Mouse (Mus musculus) hindbrain, embryonic 12.5 days (tissue): ENCODE measurements at regions not wholly inside any gene's neighbourhood (a gene's known extent, or its start where the extent isn't known, plus 50 kb on each side); places are given as distances from the start of the nearest gene placed in this dataset.

Source experiments
- ATAC-seq: fragments of 200-750 bp; cut with Nextera tagmentation; 2 replicates; pipeline ENCODE4 v1.8.0; 2017; ENCODE audit warnings: moderate TSS enrichment; ENCODE audit not compliant: low FRiP score
- H3K27ac ChIP-seq: fragments of 300-500 bp; sonication (generic); 2 replicates; pipeline ENCODE4 v1.5.1; 2016; ENCODE audit warnings: mild to moderate bottlenecking
- H3K27me3 ChIP-seq: fragments of 300-500 bp; sonication (generic); 2 replicates; pipeline ENCODE4 v1.6.1; 2016; ENCODE audit warnings: mild to moderate bottlenecking
- H3K36me3 ChIP-seq: fragments of 300-500 bp; sonication (generic); 2 replicates; pipeline ENCODE4 v1.6.1; 2016; ENCODE audit warnings: mild to moderate bottlenecking
- H3K4me1 ChIP-seq: fragments of 300-500 bp; sonication (generic); 2 replicates; pipeline ENCODE4 v1.6.1; 2016
- H3K4me2 ChIP-seq: fragments of 300-500 bp; sonication (generic); replicated peaks from 2 replicates; pipeline ENCODE4 v1.6.1; 2016; ENCODE audit warnings: mild to moderate bottlenecking
- H3K4me3 ChIP-seq: fragments of 300-500 bp; sonication (generic); 2 replicates; pipeline ENCODE4 v1.5.1; 2016; ENCODE audit warnings: mild to moderate bottlenecking
- H3K9ac ChIP-seq: fragments of 300-500 bp; sonication (generic); 2 replicates; pipeline ENCODE4 v1.6.1; 2016; ENCODE audit warnings: mild to moderate bottlenecking, moderate library complexity
- H3K9me3 ChIP-seq: fragments of 300-500 bp; sonication (generic); replicated peaks from 2 replicates; pipeline ENCODE4 v1.6.1; 2016; ENCODE audit warnings: mild to moderate bottlenecking
- WGBS: fragments of 180-500 bp; shearing (Covaris S2); methylation state at CpG from one replicate; pipeline ENCODE4 v1.1.7; 2016; 5-methylcytosine and 5-hydroxymethylcytosine counted together

DNA sequence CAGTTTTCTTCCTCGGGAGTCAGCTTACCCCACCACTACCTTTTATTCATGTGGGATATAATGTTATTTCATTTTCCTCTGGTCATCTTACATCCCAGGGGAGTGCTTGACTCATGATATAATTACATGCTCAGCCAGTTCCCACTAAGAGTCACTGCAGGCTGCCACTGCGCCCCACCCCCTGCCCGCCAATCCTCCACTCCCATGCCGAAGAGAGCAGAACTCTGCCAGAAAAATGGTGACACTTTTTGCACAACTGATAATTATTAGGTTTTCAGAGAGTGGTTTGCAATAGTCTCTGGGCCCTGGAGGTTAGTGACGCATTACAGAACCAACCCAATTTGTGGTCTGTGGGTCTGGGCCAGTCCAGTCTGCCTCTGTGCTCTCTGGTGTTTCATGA is 212.9 kb downstream of the Hlx start:
- WGBS: 64% methylated on average over 5 of the region's 5 CpGs
- no peak overlapping the region for H3K4me3 ChIP-seq
- H3K4me2 ChIP-seq: no peak overlapping the region
- 0 out of 2 replicates have a peak, but pooled peaks cover 3% of the 10 kb centered on the region for H3K4me1 ChIP-seq
- no peaks in the 10 kb centered on the region for H3K36me3 ChIP-seq
- no peak for ATAC-seq
- H3K27me3 ChIP-seq: no peaks in the 10 kb centered on the region
- no peak overlapping the region for H3K27ac ChIP-seq
- no peak overlapping the region for H3K9ac ChIP-seq
- H3K9me3 ChIP-seq: no peaks in the 10 kb centered on the region

DNA sequence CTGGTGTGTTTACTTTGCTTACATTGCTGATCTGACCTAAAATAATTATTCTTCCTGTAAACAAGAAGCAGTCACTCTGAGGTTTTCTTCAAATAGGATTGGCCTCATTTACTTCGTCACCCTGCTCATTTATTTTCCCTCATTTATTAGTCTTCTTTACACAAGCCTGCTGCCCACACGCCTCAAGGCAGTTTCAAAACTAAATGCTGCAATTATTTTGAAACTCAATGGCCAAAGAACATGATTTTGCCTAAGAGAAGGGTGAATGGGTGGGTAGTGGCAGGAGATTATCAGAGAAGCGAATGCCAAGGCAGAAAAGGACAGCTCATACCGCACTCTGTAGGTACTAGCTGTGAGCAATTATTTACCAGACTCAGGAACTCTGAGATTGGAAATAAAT is 227.8 kb downstream of the Hlx start:
- Histone ChIP-seq H3K9me3 (no peaks in the 10 kb centered on the region), H3K4me3 (no peak overlapping the region), H3K27me3 (no peaks in the 10 kb centered on the region), H3K9ac (no peak overlapping the region), H3K27ac (no peak overlapping the region), H3K4me1 (no peaks in the 10 kb centered on the region), H3K36me3 (no peaks in the 10 kb centered on the region), H3K4me2 (no peak overlapping the region)
- 90% methylated on average over 4 of the region's 4 CpGs for WGBS
- ATAC-seq: no peak

DNA sequence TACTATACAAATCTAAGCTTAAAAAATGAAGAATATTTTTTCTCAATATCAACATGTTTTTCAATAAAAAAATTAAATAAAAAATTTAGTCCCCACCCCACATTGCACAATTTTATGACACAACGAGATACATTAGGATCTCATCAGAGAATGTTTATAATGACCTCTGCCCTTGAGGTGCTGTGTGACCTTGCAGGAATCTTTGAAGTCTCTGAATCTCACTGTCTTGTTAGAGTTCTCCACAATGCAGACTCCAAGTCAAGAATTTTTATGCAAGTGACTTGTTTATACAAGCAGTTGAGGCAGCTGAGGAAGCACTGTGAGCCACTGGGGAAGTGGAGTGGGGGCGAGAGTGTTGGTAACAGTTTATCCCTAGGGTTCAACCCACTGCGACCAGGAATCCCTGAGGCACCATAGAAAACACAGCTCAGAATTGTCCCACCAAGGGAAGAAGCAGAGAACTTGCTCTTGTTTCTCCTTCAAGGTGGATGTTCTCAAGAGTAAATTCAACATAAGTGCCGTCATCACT is 228.5 kb downstream of the Hlx start:
- no peak overlapping the region for H3K9ac ChIP-seq
- no peaks in the 10 kb centered on the region for H3K27me3 ChIP-seq
- H3K27ac ChIP-seq: no peak overlapping the region
- ATAC-seq: no peak
- H3K9me3 ChIP-seq: no peaks in the 10 kb centered on the region
- H3K4me2 ChIP-seq: no peak overlapping the region
- H3K36me3 ChIP-seq: no peaks in the 10 kb centered on the region
- no peaks in the 10 kb centered on the region for H3K4me1 ChIP-seq
- no peak overlapping the region for H3K4me3 ChIP-seq
- 87% methylated on average over 4 of the region's 4 CpGs for WGBS

DNA sequence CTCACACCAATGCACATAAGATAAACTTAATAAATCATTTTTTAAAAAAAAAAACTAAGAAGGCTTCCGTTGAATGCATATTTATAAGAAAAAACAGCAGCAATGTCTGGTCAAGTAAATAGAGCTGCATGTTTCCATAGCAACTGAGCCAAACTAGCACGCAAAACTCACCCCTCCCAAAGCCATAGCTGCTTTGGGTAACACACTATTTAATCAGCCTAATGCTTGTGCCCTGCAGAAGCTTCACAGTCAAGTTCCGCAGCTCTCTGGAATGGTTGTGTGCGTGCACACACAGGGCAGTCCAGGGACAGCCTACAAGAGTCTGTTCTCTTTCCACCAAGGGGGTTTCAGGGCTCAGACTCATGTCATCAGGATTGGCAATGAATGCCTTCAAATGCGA is 231.7 kb downstream of the Hlx start:
- no peak for ATAC-seq
- Histone ChIP-seq H3K9ac (no peak overlapping the region), H3K27me3 (no peaks in the 10 kb centered on the region), H3K4me3 (no peak overlapping the region), H3K9me3 (no peaks in the 10 kb centered on the region), H3K4me2 (no peak overlapping the region), H3K36me3 (no peaks in the 10 kb centered on the region), H3K27ac (no peak overlapping the region), H3K4me1 (no peaks in the 10 kb centered on the region)
- WGBS: 82% methylated on average over 5 of the region's 5 CpGs

DNA sequence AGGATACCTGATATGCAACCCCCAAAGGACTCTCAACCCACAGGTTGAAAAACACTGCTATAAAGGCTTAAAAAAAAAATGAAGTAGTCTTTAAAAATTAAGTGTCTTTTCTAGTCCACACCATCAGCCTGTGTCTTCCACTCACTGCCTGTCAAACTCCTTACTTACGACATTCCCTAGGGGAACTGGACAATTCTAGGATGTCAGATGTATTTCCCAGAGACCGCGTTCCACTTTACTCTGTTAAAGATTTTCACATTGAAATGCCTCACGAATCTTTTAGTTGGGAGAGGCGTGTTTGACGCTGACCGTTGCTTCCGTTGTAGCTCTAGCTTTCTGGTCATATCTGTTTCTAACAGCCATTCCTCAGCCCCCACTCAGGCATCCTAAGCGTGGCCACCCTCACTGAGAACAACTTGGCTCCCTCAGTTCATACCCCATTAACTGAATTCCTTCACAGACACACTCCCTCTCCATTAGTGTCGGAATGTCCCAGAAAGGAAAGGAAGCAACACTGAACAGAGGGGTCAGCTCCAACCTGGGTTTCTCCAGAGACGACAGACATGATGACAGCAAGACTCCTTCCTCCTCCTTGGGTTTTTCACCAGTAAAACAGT is 233.4 kb downstream of the Hlx start:
- H3K4me1 ChIP-seq: no peaks in the 10 kb centered on the region
- H3K36me3 ChIP-seq: no peaks in the 10 kb centered on the region
- no peak for ATAC-seq
- H3K9ac ChIP-seq: no peak overlapping the region
- no peak overlapping the region for H3K4me3 ChIP-seq
- no peaks in the 10 kb centered on the region for H3K27me3 ChIP-seq
- no peak overlapping the region for H3K27ac ChIP-seq
- H3K4me2 ChIP-seq: no peak overlapping the region
- H3K9me3 ChIP-seq: no peaks in the 10 kb centered on the region
- 80% methylated on average over 11 of the region's 11 CpGs for WGBS

DNA sequence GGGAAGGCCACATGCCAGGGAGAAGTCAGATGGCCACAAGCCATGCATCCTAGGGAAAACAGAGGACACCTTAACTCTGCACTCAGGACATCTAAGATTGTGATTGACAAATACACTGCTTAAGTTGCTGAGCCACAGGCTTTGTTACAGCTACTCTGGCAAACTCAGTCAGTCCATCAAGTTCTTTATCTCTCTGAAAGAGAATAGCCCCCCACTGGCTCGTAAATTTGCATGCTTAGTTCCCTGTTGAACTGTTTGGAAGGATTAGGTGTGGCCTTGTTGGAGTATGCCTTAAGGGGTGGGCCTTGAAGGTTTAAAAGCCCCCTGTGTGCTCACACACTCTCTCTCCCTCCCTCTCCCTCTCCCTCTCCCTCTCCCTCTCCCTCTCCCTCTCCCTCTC is 235.4 kb downstream of the Hlx start:
- no peak for ATAC-seq
- H3K9ac ChIP-seq: no peak overlapping the region
- no peak overlapping the region for H3K4me3 ChIP-seq
- H3K27ac ChIP-seq: no peak overlapping the region
- H3K4me1 ChIP-seq: no peaks in the 10 kb centered on the region
- 27% methylated on average over 1 of the region's 1 CpGs for WGBS
- no peaks in the 10 kb centered on the region for H3K27me3 ChIP-seq
- H3K9me3 ChIP-seq: no peaks in the 10 kb centered on the region
- no peaks in the 10 kb centered on the region for H3K36me3 ChIP-seq
- no peak overlapping the region for H3K4me2 ChIP-seq

DNA sequence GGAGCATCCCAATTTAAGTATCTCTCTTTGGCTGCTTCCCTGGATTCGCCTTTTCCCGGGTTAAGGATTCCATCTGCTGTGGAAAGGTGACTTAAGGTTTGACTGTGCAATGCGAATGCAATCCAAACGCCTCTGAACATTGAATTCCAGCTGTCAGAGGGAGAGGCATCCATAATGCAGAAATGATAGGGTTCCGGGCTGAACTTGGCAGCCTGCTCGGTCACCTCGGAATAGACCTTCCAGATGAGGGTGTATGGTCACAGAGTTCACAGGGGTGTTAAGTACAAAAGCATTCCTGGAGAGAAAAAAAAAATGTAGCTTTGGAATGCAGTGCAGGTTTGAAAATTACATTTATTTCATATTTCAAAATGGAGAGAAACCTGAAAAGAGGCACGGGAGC is 238.6 kb downstream of the Hlx start:
- H3K4me2 ChIP-seq: no peak overlapping the region
- no peaks in the 10 kb centered on the region for H3K9me3 ChIP-seq
- no peak for ATAC-seq
- H3K4me3 ChIP-seq: no peak overlapping the region
- H3K9ac ChIP-seq: no peak overlapping the region
- no peaks in the 10 kb centered on the region for H3K4me1 ChIP-seq
- H3K36me3 ChIP-seq: no peaks in the 10 kb centered on the region
- H3K27ac ChIP-seq: no peak overlapping the region
- no peaks in the 10 kb centered on the region for H3K27me3 ChIP-seq
- 75% methylated on average over 8 of the region's 8 CpGs for whole genome bisulfite sequencing

DNA sequence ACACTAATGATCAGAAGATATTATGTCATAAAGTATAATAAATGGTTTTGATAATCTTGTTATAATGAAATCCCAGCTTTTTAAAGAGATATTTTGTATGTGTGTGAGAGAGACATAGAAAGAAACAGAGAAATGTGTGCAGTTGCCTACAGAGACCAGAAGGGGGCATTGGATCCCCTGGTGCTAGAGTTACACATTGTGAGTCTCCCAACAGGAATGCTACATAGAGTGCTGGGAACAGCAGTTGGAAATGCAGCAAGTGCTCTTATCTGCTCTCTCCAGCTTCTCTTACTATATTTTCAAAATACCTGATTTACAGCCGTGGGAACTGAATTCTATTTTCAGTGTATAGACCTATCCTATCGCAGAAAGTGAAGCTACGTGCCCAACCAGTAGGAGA is 240.3 kb downstream of the Hlx start:
- Histone ChIP-seq H3K9ac (no peak overlapping the region), H3K36me3 (no peaks in the 10 kb centered on the region), H3K4me2 (no peak overlapping the region), H3K9me3 (no peaks in the 10 kb centered on the region), H3K4me3 (no peak overlapping the region), H3K27me3 (no peaks in the 10 kb centered on the region), H3K4me1 (peaks cover 5% of the 10 kb centered on the region), H3K27ac (no peak overlapping the region)
- WGBS: 91% methylated on average over 3 of the region's 3 CpGs
- ATAC-seq: no peak

DNA sequence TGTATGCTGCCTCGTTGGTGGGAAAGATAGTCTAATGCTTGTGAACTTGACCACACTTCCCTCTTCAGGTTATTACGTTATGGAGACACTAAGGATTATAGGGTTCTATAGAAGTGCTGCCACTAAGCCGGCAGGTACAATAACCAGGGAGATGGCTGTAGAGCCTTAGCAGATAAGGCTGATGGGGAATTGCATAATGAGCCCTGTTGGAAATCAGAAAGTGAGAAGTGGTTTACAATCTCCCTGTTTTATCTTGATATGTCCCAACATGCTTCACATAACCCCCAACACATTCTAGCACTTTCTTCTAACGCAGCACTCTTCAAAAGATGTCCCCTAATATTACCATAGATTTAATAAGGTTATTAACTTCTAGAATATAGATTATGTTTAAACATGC is 241.2 kb downstream of the Hlx start:
- Histone ChIP-seq H3K4me2 (no peak overlapping the region), H3K9ac (no peak overlapping the region), H3K9me3 (no peaks in the 10 kb centered on the region), H3K27me3 (no peaks in the 10 kb centered on the region), H3K4me3 (no peak overlapping the region), H3K27ac (no peak overlapping the region), H3K36me3 (no peaks in the 10 kb centered on the region), H3K4me1 (peaks cover 5% of the 10 kb centered on the region)
- WGBS: 85% methylated on average over 4 of the region's 4 CpGs
- ATAC-seq: no peak

DNA sequence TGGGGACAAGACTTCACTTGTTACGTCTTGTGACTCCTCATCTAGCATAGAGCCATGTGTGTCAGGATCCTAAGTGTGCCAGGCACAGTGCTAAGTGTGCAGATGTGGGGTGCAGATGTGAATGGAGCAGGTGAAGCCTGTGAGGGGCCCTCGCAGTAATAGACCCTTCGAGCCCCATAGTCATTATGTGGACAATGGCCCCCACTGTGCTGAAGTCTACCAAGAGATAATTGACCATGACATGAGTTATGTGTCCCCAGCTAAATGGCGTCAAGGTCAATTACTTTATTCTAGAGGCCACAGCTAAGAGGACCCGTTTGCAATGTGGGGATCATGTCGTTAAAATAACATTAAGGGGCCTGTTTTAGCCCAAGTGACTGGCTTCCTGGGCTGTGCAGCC is 245.0 kb downstream of the Hlx start:
- Histone ChIP-seq H3K4me1 (peaks cover 5% of the 10 kb centered on the region), H3K9me3 (no peaks in the 10 kb centered on the region), H3K4me2 (no peak overlapping the region), H3K36me3 (no peaks in the 10 kb centered on the region), H3K27me3 (no peaks in the 10 kb centered on the region), H3K4me3 (no peak overlapping the region), H3K27ac (no peak overlapping the region), H3K9ac (no peak overlapping the region)
- ATAC-seq: 0 out of 2 replicates have a peak, but pooled peaks have one; percentile 50
- WGBS: 28% methylated on average over 6 of the region's 6 CpGs

DNA sequence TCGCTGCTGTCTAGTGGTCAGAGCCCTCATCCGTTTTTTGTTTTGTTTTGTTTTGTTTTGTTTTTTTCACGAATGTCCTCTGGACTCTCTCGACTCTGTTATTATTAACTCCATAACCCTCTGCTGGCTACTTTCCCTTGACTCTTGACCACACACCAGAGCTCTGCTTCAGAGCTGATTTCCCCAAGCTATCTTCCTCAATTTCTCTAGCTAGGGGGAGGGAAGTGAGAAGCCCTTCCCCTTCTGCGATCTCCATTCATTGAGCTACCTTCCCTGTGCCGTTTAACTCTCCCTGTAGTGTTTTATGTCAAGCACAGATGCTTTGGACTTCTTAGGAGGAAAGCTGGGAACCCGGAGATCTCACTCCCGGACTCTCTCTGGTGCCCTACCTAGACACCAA is 247.6 kb downstream of the Hlx start:
- Histone ChIP-seq H3K4me3 (no peak overlapping the region), H3K27me3 (no peaks in the 10 kb centered on the region), H3K4me1 (peaks cover 5% of the 10 kb centered on the region), H3K9ac (no peak overlapping the region), H3K36me3 (no peaks in the 10 kb centered on the region), H3K27ac (no peak overlapping the region), H3K4me2 (no peak overlapping the region), H3K9me3 (no peaks in the 10 kb centered on the region)
- no peak for ATAC-seq
- 80% methylated on average over 8 of the region's 8 CpGs for WGBS

DNA sequence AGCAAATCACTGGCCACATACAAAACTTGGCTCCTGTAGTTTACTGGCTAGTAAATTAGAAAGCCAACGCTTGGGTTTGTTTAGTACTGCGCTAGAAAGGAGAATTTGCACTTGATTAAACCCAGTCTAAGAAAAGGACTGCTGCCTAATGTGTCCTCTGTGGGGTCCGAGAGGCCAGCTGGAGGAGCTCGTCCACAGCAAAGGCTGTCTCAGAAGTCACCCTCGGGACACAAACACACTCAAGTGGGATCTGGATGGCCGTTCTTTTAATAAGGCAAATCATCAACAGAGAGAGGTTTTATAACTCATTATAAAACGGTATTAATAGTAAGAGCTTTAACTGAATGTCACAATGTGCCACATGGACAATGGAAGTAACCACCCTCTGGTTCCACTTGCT is 249.0 kb downstream of the Hlx start:
- WGBS: 75% methylated on average over 7 of the region's 7 CpGs
- ATAC-seq: no peak

DNA sequence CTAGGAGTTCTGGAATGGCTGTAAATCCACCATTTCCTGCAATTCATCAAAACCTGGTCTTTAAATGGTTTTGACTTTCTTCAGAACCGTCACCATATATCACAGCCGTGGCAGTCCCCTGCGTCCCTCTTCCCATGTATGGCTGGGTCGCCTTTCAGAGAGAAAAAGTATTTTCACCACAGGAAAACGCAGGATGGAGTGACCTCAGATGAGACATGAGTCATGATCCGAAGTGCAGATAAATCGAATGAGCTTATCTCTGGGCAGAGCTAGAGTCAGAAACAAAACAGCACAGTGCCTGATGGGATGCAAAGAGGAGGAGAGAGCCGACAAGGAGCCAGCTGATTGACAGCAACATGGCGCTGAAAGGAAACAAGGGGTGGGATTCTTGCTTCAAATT is 250.4 kb downstream of the Hlx start:
- no peaks in the 10 kb centered on the region for H3K4me1 ChIP-seq
- no peak overlapping the region for H3K27ac ChIP-seq
- no peaks in the 10 kb centered on the region for H3K36me3 ChIP-seq
- no peak overlapping the region for H3K9ac ChIP-seq
- H3K4me3 ChIP-seq: no peak overlapping the region
- H3K9me3 ChIP-seq: no peaks in the 10 kb centered on the region
- H3K27me3 ChIP-seq: no peaks in the 10 kb centered on the region
- WGBS: 75% methylated on average over 9 of the region's 9 CpGs
- no peak for ATAC-seq
- H3K4me2 ChIP-seq: no peak overlapping the region

More for the DNA sequence above, 249.0 kb downstream of the Hlx start:
- no peak overlapping the region for H3K4me3 ChIP-seq
- H3K4me1 ChIP-seq: peaks cover 5% of the 10 kb centered on the region
- H3K9ac ChIP-seq: no peak overlapping the region
- H3K27me3 ChIP-seq: no peaks in the 10 kb centered on the region
- H3K9me3 ChIP-seq: no peaks in the 10 kb centered on the region
- no peak overlapping the region for H3K4me2 ChIP-seq
- no peaks in the 10 kb centered on the region for H3K36me3 ChIP-seq
- no peak overlapping the region for H3K27ac ChIP-seq
